Mouse (Mus musculus) liver, embryonic 13.5 days (tissue): Measurements from ENCODE around the gene Ndufs8. TPM values are rescaled to one million over a fixed set of nuclear protein-coding genes. Genes with fewer than 3 reads are reported as not detected.

Source experiments
- ATAC-seq: fragments of 200-750 bp; cut with Nextera tagmentation; 2 replicates; pipeline ENCODE4 v1.8.0; 2017; ENCODE audit warnings: low read depth, mild to moderate bottlenecking, moderate number of reproducible peaks, moderate library complexity
- DNase-seq: peaks from one replicate; pipeline ENCODE4 v3.0.0; 2022
- H3K27ac ChIP-seq: fragments of 300-500 bp; sonication (generic); 2 replicates; pipeline ENCODE4 v1.5.1; 2015; ENCODE audit warnings: moderate library complexity, mild to moderate bottlenecking, inconsistent platforms
- H3K27me3 ChIP-seq: fragments of 300-500 bp; sonication (generic); 2 replicates; pipeline ENCODE4 v1.6.1; 2015; ENCODE audit warnings: mild to moderate bottlenecking, inconsistent platforms
- H3K36me3 ChIP-seq: fragments of 300-500 bp; sonication (generic); 2 replicates; pipeline ENCODE4 v1.6.1; 2015; ENCODE audit warnings: mild to moderate bottlenecking, inconsistent platforms
- H3K4me1 ChIP-seq: fragments of 300-500 bp; sonication (generic); replicated peaks from 2 replicates; pipeline ENCODE4 v1.6.1; 2015; ENCODE audit warnings: inconsistent platforms
- H3K4me2 ChIP-seq: fragments of 300-500 bp; sonication (generic); 2 replicates; pipeline ENCODE4 v1.6.1; 2015; ENCODE audit warnings: inconsistent platforms, mild to moderate bottlenecking, moderate library complexity
- H3K4me3 ChIP-seq: fragments of 300-500 bp; sonication (generic); replicated peaks from 2 replicates; pipeline ENCODE4 v1.5.1; 2015; ENCODE audit warnings: mild to moderate bottlenecking, inconsistent platforms
- H3K9ac ChIP-seq: fragments of 300-500 bp; sonication (generic); 2 replicates; pipeline ENCODE4 v1.6.1; 2015; ENCODE audit warnings: mild to moderate bottlenecking, inconsistent platforms
- H3K9me3 ChIP-seq: fragments of 300-500 bp; sonication (generic); replicated peaks from 2 replicates; pipeline ENCODE4 v1.6.1; 2016; ENCODE audit warnings: inconsistent platforms
- WGBS: fragments of 180-500 bp; shearing (Covaris S2); methylation state at CpG from one replicate; pipeline ENCODE4 v1.1.7; 2015; ENCODE audit not compliant: insufficient replicate concordance; 5-methylcytosine and 5-hydroxymethylcytosine counted together
- polyA plus RNA-seq: library from polyadenylated mRNA; unstranded; fragments of >200 nt; fragmentation: Nextera tagmentation; extraction: Ambion mirVana; gene quantifications from 2 replicates; pipeline ENCODE4 v1.2.1, GENCODE M21; 2015

The Ndufs8 gene
- polyA plus RNA-seq, 1 experiment from 2014 or later: 217 TPM

DNA sequence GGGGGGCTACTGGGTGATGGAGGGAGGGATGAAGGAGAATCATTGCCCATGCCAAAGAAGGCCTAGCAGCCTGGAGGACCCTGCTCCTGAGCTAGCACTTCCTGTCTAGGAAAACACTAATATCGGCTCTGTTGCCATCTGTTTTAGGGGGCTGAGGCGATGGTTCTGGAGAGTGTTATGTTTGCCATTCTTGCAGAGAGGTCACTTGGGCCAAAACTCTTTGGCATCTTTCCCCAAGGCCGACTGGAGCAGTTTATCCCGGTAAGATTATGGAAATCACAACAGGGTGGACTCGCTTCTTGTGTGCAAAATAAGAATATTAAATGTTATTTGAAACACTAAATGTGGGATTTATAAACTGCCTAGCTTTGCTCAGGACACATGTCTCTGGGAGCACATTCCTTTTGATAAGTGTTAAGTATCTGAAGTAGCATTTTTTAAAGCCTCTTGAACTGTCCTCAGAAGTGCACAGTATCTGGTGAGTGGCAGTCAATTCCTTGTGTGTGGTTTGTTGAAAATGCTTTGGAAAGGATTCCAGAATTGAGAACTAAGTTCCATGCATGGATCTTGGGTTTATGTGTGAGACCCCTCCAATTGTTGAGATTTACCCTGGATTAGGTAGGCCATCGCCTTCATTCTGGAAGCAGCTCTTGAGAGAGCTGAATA, 28.1 kb downstream of the Ndufs8 start:
- Histone ChIP-seq H3K9ac (no peak overlapping the region), H3K9me3 (no peaks in the 10 kb centered on the region), H3K4me3 (no peak overlapping the region), H3K27ac (no peak overlapping the region), H3K36me3 (peaks cover 41% of the 10 kb centered on the region), H3K4me1 (peaks cover 7% of the 10 kb centered on the region; the same call in 1 of the 2 replicates), H3K27me3 (no peaks in the 10 kb centered on the region), H3K4me2 (no peak overlapping the region)
- WGBS: 65% methylated on average over 6 of the region's 6 CpGs
- ATAC-seq (no peak), DNase-seq (no peak)

DNA sequence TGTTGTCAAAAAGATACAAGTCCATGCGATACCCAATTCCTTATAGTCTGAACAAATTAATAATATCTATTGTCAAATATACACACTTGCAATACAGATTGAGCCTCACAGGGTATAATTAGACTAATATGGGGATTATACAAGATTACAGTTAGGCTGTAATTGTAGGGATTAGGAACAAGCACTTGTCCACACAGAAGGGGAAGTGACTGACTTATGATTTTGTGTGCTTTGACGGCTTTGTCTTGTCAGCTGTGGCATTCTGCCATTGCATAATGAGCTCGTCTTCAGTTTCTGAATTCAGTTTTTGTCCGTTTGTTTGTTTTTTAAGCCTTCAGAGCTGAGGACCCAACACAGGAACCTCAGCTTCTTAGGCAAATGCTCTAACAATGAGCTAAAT, 30.4 kb downstream of the Ndufs8 start:
- peaks cover 7% of the 10 kb centered on the region; the same call in 1 of the 2 replicates for H3K4me1 ChIP-seq
- H3K36me3 ChIP-seq: peaks cover 26% of the 10 kb centered on the region; the same call in 1 of the 2 replicates
- H3K27ac ChIP-seq: no peak overlapping the region
- no peaks in the 10 kb centered on the region for H3K9me3 ChIP-seq
- no peak overlapping the region for H3K4me3 ChIP-seq
- ATAC-seq: no peak
- DNase-seq: no peak
- no peak overlapping the region for H3K9ac ChIP-seq
- H3K4me2 ChIP-seq: no peak overlapping the region
- H3K27me3 ChIP-seq: no peaks in the 10 kb centered on the region
- 63% methylated on average over 4 of the region's 4 CpGs for WGBS

DNA sequence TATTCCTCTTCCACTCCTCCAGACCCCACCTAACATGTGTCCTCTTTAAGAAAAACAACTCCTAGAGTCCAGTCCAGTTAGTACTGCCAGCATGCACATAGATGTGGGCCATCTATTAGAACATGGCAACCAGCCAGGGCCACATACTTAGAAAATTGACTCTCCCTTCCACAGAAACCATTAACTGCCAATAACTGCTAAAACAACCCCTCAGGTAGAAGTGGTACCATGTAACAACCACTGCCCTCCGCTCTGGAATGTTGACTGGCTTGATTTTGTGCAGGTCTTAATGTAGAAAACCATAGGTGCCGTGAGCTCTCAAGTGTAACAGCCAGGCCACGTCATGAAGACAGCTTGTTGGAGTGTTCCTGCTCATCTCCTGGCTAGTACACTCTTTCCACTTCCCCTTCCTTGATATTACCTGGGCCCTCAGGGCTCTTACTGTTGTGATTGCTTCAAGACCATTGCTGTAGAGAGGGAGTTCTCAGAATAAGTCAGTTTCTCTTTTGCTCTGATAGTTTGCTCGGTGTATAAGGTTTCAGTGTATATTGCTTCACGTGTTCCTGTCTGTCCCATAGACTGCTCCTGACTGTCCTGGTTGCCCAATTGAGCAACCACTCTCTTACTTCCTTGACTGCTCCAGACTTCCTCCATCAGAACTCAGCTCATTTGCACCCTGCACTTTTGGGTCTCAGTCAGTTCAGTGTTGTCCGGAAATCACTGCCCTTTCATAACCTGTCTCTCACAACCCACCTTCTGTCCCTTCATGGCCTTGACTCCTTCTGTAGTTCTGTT, 32.3 kb downstream of the Ndufs8 start:
- Histone ChIP-seq H3K9ac (no peak overlapping the region), H3K4me1 (peaks cover 7% of the 10 kb centered on the region; the same call in 1 of the 2 replicates), H3K4me3 (no peak overlapping the region), H3K36me3 (peaks cover 11% of the 10 kb centered on the region; the same call in 1 of the 2 replicates), H3K9me3 (no peaks in the 10 kb centered on the region), H3K4me2 (no peak overlapping the region), H3K27ac (no peak overlapping the region), H3K27me3 (no peaks in the 10 kb centered on the region)
- DNase-seq: no peak
- 74% methylated on average over 6 of the region's 6 CpGs for WGBS
- no peak for ATAC-seq

DNA sequence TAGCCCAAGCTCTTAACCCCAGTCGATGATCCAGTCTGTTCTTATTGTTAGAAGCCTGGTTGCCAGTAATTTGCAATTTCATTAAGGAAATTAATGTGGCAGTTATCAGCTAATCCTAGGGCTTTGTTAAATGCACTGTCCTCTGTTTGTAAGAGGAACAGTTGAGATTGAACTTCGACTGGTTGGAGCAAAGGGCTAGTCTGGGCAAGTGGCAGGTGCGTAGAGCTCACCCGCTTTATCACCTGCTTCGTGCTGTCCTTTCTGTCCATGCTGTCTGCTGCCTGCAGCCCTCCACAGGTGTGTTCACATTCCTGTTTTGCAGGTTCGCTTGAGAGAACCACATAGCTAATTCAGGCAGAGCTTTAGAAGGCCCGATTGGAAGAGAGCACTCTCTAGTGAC, 37.5 kb downstream of the Ndufs8 start:
- Histone ChIP-seq H3K9ac (no peak overlapping the region), H3K4me2 (no peak overlapping the region), H3K9me3 (no peaks in the 10 kb centered on the region), H3K36me3 (peaks cover 5% of the 10 kb centered on the region; the same call in 1 of the 2 replicates), H3K4me1 (no peaks in the 10 kb centered on the region; the same call in 1 of the 2 replicates), H3K4me3 (no peak overlapping the region), H3K27me3 (no peaks in the 10 kb centered on the region), H3K27ac (no peak overlapping the region)
- no peak for DNase-seq
- 70% methylated on average over 7 of the region's 7 CpGs for WGBS
- no peak for ATAC-seq

DNA sequence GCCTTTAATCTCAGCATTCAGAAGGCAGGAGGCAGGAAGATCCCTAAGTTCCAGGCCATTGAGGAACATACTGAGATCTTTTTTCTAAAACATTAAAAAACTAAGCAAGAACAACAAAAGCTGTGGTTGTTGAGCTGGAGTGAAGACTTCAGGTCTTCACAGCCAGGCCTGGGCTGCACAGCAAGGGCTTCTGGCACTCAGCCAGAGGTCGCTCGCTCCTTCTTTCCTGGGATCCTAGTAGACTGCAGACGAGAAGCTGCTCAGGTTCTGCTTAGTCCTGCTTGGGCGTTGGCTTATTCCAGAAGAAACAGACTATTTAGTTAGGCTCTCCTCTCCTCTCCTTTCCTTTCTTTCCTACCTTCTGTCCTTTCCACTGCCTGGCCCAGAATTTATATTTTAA, 40.2 kb downstream of the Ndufs8 start:
- no peak overlapping the region for H3K4me2 ChIP-seq
- no peaks in the 10 kb centered on the region for H3K27me3 ChIP-seq
- 70% methylated on average over 4 of the region's 4 CpGs for WGBS
- ATAC-seq (no peak), DNase-seq (no peak)
- no peaks in the 10 kb centered on the region for H3K4me1 ChIP-seq
- no peak overlapping the region for H3K27ac ChIP-seq
- no peak overlapping the region for H3K4me3 ChIP-seq
- H3K36me3 ChIP-seq: peaks cover 5% of the 10 kb centered on the region; the same call in 1 of the 2 replicates
- H3K9me3 ChIP-seq: no peaks in the 10 kb centered on the region
- no peak overlapping the region for H3K9ac ChIP-seq

DNA sequence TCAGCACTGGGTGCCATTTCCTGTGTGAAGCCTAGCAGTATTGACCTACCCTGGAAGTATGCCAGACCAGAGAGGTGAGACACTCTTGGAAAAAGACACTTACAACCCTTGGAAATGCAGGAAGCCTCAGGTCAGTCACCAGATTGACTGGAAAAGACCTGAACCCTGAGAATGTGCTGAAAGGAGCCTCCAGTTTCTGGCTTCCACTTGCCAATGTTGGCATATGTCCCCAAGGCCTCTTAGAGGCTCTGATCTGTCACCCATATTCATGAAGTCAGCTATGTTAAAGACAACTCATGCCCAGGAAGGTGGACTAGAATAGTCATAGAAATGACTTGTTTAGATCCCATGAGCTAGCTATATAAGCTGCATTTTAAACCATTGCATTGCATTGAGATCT, 41.1 kb downstream of the Ndufs8 start:
- H3K9me3 ChIP-seq: no peaks in the 10 kb centered on the region
- H3K36me3 ChIP-seq: peaks cover 5% of the 10 kb centered on the region; the same call in 1 of the 2 replicates
- ATAC-seq (no peak), DNase-seq (no peak)
- no peak overlapping the region for H3K27ac ChIP-seq
- no peak overlapping the region for H3K4me2 ChIP-seq
- H3K4me1 ChIP-seq: no peaks in the 10 kb centered on the region
- no peaks in the 10 kb centered on the region for H3K27me3 ChIP-seq
- no peak overlapping the region for H3K4me3 ChIP-seq
- no peak overlapping the region for H3K9ac ChIP-seq

DNA sequence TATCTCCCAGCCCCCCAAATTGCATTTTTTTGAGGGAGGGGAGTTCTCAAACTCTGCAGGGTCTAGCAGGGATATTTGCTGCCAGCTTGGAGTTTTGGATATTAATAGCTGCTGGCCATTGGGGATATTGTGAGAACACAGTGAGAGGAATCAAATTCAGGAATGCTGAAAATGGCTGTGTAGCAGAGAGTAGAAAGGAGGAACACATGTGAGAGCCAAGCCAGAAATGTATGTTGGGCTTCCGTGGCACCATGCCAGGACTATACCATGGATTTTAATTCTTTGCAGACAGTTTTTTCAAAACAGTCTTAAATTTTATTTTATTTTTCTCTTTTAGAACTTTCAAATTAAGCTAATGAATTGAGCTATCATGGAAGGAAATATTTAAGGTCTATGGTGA, 44.3 kb downstream of the Ndufs8 start:
- WGBS: 87% methylated on average over 1 of the region's 1 CpGs
- Histone ChIP-seq H3K4me3 (no peak overlapping the region), H3K4me1 (no peaks in the 10 kb centered on the region), H3K9ac (no peak overlapping the region), H3K27me3 (no peaks in the 10 kb centered on the region), H3K27ac (no peak overlapping the region), H3K9me3 (no peaks in the 10 kb centered on the region), H3K36me3 (peaks cover 23% of the 10 kb centered on the region), H3K4me2 (no peak overlapping the region)
- DNase-seq: no peak
- no peak for ATAC-seq

DNA sequence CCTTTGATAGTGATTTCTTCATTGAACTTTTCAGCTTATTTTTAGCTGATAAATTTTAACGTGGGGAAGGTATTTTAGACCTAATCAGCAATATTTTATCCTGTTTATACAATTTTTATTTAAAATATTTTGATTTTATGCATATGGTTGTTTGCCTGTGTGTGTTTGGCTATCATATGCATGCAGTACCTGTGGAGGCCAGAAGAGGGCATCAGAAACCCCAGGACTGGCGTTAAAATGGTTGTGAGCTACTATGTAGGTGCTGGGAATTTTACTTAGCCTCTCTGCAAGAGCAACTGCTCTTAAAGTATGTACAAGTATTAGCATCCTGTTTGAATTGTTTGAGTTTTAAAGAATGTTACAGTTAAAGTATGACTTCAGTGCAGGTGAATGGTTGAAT, 47.6 kb downstream of the Ndufs8 start:
- no peak overlapping the region for H3K4me2 ChIP-seq
- no peak overlapping the region for H3K9ac ChIP-seq
- no peaks in the 10 kb centered on the region for H3K27me3 ChIP-seq
- 63% methylated on average over 2 of the region's 2 CpGs for WGBS
- no peaks in the 10 kb centered on the region for H3K9me3 ChIP-seq
- ATAC-seq (no peak), DNase-seq (no peak)
- H3K27ac ChIP-seq: no peak overlapping the region
- peaks cover 19% of the 10 kb centered on the region for H3K4me1 ChIP-seq
- H3K36me3 ChIP-seq: peaks cover 18% of the 10 kb centered on the region
- no peak overlapping the region for H3K4me3 ChIP-seq

DNA sequence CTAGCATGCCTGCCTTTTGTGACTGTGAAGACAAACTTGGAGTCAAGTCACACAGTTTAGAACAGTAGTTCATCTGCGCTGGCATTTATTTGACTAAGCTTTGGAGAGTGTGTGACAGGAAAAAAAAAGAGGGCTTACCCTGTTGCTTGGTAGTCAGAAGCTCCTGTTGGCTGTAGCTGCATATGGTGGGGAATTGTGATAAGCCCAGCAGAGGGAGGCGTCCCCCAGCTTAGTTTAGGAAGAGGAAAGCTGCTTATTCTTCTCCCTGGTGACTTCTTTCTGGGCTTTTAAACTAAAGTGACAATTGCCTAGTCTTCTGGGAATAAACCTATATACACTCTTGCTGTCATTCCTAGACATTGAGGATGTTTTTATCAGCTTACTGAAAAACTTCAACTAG, 49.9 kb downstream of the Ndufs8 start:
- peaks cover 18% of the 10 kb centered on the region for H3K36me3 ChIP-seq
- 38% methylated on average over 2 of the region's 2 CpGs for WGBS
- H3K9me3 ChIP-seq: no peaks in the 10 kb centered on the region
- DNase-seq (no peak), ATAC-seq (0 out of 2 replicates have a peak, but pooled peaks have one; percentile 39)
- no peak overlapping the region for H3K4me2 ChIP-seq
- 0 out of 2 replicates have a peak overlapping the region, but pooled peaks have one; percentile 4 for H3K27ac ChIP-seq
- H3K9ac ChIP-seq: no peak overlapping the region
- no peak overlapping the region for H3K4me3 ChIP-seq
- H3K27me3 ChIP-seq: no peaks in the 10 kb centered on the region
- peaks cover 19% of the 10 kb centered on the region for H3K4me1 ChIP-seq
